Mouse (Mus musculus): ENCODE data around the gene Fam110a.

The Fam110a gene

GRCm38 (mm10) chr2:151980355-151980693 is 305 bp upstream of the Fam110a start:
- Histone ChIP-seq H3K27me3 (ENCODE audit: insufficient read depth, low read length) (peaks cover 8% of the 10 kb centered on the region; the same call in 1 of the 2 replicates), H3K9me3 (ENCODE audit: low read length) (no peaks in the 10 kb centered on the region), H3K4me1 (replicated peaks; ENCODE audit: low read depth, low read length) (peaks cover 44% of the 10 kb centered on the region), H3K4me3 (replicated peaks; ENCODE audit: low read length) (peak overlapping the region; percentile 89), H3K36me3 (ENCODE audit: insufficient read depth, low read length) (peaks cover 3% of the 10 kb centered on the region; the same call in 1 of the 2 replicates)
- TF ChIP-seq CTCF (conservative IDR thresholded peaks at IDR 0.05; ENCODE audit: low read length) (no peak), POU5F1 (IDR thresholded peaks at IDR 0.05; ENCODE audit: borderline replicate concordance, low read length) (no peak), NANOG (IDR thresholded peaks at IDR 0.05; ENCODE audit: borderline replicate concordance, low read length) (no peak)

GRCm38 (mm10) chr2:151978494-151978893 is 1.5 kb downstream of the Fam110a start:
- H3K4me3 ChIP-seq (replicated peaks; ENCODE audit: low read length): no peak overlapping the region
- no peaks in the 10 kb centered on the region for H3K9me3 ChIP-seq (ENCODE audit: low read length)
- peaks cover 58% of the 10 kb centered on the region for H3K4me1 ChIP-seq (replicated peaks; ENCODE audit: low read depth, low read length)
- H3K27me3 ChIP-seq (ENCODE audit: insufficient read depth, low read length): peaks cover 24% of the 10 kb centered on the region
- TF ChIP-seq POU5F1 (IDR thresholded peaks at IDR 0.05; ENCODE audit: borderline replicate concordance, low read length) (no peak), NANOG (IDR thresholded peaks at IDR 0.05; ENCODE audit: borderline replicate concordance, low read length) (no peak), CTCF (conservative IDR thresholded peaks at IDR 0.05; ENCODE audit: low read length) (no peak)
- peaks cover 3% of the 10 kb centered on the region; the same call in 1 of the 2 replicates for H3K36me3 ChIP-seq (ENCODE audit: insufficient read depth, low read length)

GRCm38 (mm10) chr2:151977689-151978440 is 2.2 kb downstream of the Fam110a start:
- TF ChIP-seq POU5F1 (IDR thresholded peaks at IDR 0.05; ENCODE audit: borderline replicate concordance, low read length) (no peak), NANOG (IDR thresholded peaks at IDR 0.05; ENCODE audit: borderline replicate concordance, low read length) (no peak), CTCF (conservative IDR thresholded peaks at IDR 0.05; ENCODE audit: low read length) (no peak)
- Histone ChIP-seq H3K4me3 (replicated peaks; ENCODE audit: low read length) (peak overlapping the region; percentile 46), H3K36me3 (ENCODE audit: insufficient read depth, low read length) (peaks cover 3% of the 10 kb centered on the region; the same call in 1 of the 2 replicates), H3K4me1 (replicated peaks; ENCODE audit: low read depth, low read length) (peaks cover 65% of the 10 kb centered on the region), H3K9me3 (ENCODE audit: low read length) (no peaks in the 10 kb centered on the region), H3K27me3 (ENCODE audit: insufficient read depth, low read length) (peaks cover 31% of the 10 kb centered on the region)

- no peak for TF ChIP-seq NANOG (IDR thresholded peaks at IDR 0.05; ENCODE audit: borderline replicate concordance, low read length)
- no peak for TF ChIP-seq POU5F1 (IDR thresholded peaks at IDR 0.05; ENCODE audit: borderline replicate concordance, low read length)
- no peak for TF ChIP-seq CTCF (conservative IDR thresholded peaks at IDR 0.05; ENCODE audit: low read length)
- H3K4me1 ChIP-seq (replicated peaks; ENCODE audit: low read depth, low read length): peaks cover 83% of the 10 kb centered on the region
- H3K9me3 ChIP-seq (ENCODE audit: low read length): no peaks in the 10 kb centered on the region
- peaks cover 48% of the 10 kb centered on the region for H3K27me3 ChIP-seq (ENCODE audit: insufficient read depth, low read length)
- H3K36me3 ChIP-seq (ENCODE audit: insufficient read depth, low read length): peaks cover 6% of the 10 kb centered on the region; the same call in 1 of the 2 replicates
- H3K4me3 ChIP-seq (replicated peaks; ENCODE audit: low read length): no peak overlapping the region
Observed at GRCm38 (mm10) chr2:151976067-151976466, 4.0 kb downstream of the Fam110a start.

GRCm38 (mm10) chr2:151975295-151975694 is 4.7 kb downstream of the Fam110a start:
- TF ChIP-seq CTCF (conservative IDR thresholded peaks at IDR 0.05; ENCODE audit: low read length) (peak; percentile 25), POU5F1 (IDR thresholded peaks at IDR 0.05; ENCODE audit: borderline replicate concordance, low read length) (no peak)
- H3K9me3 ChIP-seq (ENCODE audit: low read length): no peaks in the 10 kb centered on the region
- H3K27me3 ChIP-seq (ENCODE audit: insufficient read depth, low read length): peaks cover 51% of the 10 kb centered on the region
- H3K4me1 ChIP-seq (replicated peaks; ENCODE audit: low read depth, low read length): peaks cover 84% of the 10 kb centered on the region
- peaks cover 7% of the 10 kb centered on the region for H3K36me3 ChIP-seq (ENCODE audit: insufficient read depth, low read length)
- H3K4me3 ChIP-seq (replicated peaks; ENCODE audit: low read length): no peak overlapping the region

- Histone ChIP-seq H3K4me3 (replicated peaks; ENCODE audit: low read length) (peak overlapping the region; percentile 75), H3K27me3 (ENCODE audit: insufficient read depth, low read length) (peaks cover 65% of the 10 kb centered on the region), H3K4me1 (replicated peaks; ENCODE audit: low read depth, low read length) (peaks cover 83% of the 10 kb centered on the region), H3K36me3 (ENCODE audit: insufficient read depth, low read length) (peaks cover 21% of the 10 kb centered on the region), H3K9me3 (ENCODE audit: low read length) (no peaks in the 10 kb centered on the region)
- TF ChIP-seq POU5F1 (IDR thresholded peaks at IDR 0.05; ENCODE audit: borderline replicate concordance, low read length): no peak
- TF ChIP-seq CTCF (conservative IDR thresholded peaks at IDR 0.05; ENCODE audit: low read length): 0 out of 2 replicates have a peak, but pooled peaks have one; percentile 3
- no peak for TF ChIP-seq NANOG (IDR thresholded peaks at IDR 0.05; ENCODE audit: borderline replicate concordance, low read length)
Observed at GRCm38 (mm10) chr2:151973595-151974562, 6.1 kb downstream of the Fam110a start.

- Histone ChIP-seq H3K9me3 (ENCODE audit: low read length) (no peaks in the 10 kb centered on the region), H3K4me3 (replicated peaks; ENCODE audit: low read length) (peak overlapping the region; percentile 75), H3K27me3 (ENCODE audit: insufficient read depth, low read length) (peaks cover 70% of the 10 kb centered on the region), H3K36me3 (ENCODE audit: insufficient read depth, low read length) (peaks cover 29% of the 10 kb centered on the region), H3K4me1 (replicated peaks; ENCODE audit: low read depth, low read length) (peaks cover 81% of the 10 kb centered on the region)
- TF ChIP-seq NANOG (IDR thresholded peaks at IDR 0.05; ENCODE audit: borderline replicate concordance, low read length) (no peak), CTCF (conservative IDR thresholded peaks at IDR 0.05; ENCODE audit: low read length) (no peak), POU5F1 (IDR thresholded peaks at IDR 0.05; ENCODE audit: borderline replicate concordance, low read length) (no peak)
Observed at GRCm38 (mm10) chr2:151972880-151973594, 7.0 kb downstream of the Fam110a start.
